Mouse (Mus musculus): ENCODE measurements around the gene Ahsa1. TPM values are rescaled to one million over a fixed set of nuclear protein-coding genes. Genes with fewer than 3 reads are reported as not detected.
"Not testable (repeated sequence)": the region's sequence is repeated elsewhere in the genome, so short reads cannot be mapped to it uniquely, and the experiment has no call there.

Gene Ahsa1
- polyA plus RNA-seq, 1 experiment from 2014 or later, result 207 TPM

DNA sequence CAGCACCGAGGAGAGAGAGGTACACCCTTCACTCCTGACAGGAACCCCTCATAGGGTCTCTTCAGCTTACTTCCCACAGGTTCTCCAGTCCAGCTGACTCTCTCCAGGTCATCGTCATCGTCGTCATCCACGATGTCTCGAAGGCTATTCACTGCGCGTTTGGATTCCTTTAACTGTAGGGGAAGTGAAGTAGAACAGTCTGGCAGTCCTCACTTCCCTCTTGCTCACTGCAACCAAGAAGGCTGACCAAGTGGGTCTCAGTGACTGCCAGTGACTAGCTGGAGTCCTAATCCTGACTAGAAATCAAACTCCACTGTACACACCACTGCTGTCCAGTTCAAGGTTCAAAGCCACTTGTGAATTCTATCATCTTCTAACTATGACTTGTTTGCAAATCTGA lies 5.7 kb upstream of the Ahsa1 start:
- Histone ChIP-seq H3K9ac (replicated peaks) (no peak overlapping the region), H3K27me3 (no peaks in the 10 kb centered on the region), H3K4me2 (replicated peaks) (no peak overlapping the region), H3K9me3 (no peaks in the 10 kb centered on the region), H3K36me3 (peaks cover 74% of the 10 kb centered on the region), H3K27ac (no peak overlapping the region), H3K4me3 (replicated peaks) (no peak overlapping the region), H3K4me1 (replicated peaks) (peaks cover 12% of the 10 kb centered on the region)
- ATAC-seq, result no peak
- WGBS, result 97% methylated on average over 8 of the region's 8 CpGs

- Histone ChIP-seq H3K27ac (peak overlapping the region; percentile 86), H3K36me3 (peaks cover 51% of the 10 kb centered on the region), H3K27me3 (no peaks in the 10 kb centered on the region), H3K9ac (replicated peaks) (peak overlapping the region; percentile 88), H3K4me2 (replicated peaks) (peak overlapping the region; percentile 77), H3K4me1 (replicated peaks) (peaks cover 27% of the 10 kb centered on the region), H3K9me3 (no peaks in the 10 kb centered on the region), H3K4me3 (replicated peaks) (peak overlapping the region; percentile 82)
- 24% methylated on average over 11 of the region's 11 CpGs for WGBS
- no peak for ATAC-seq
Observed at GRCm38 (mm10) chr12:87265444-87265843, 835 bp upstream of the Ahsa1 start.

GRCm38 (mm10) chr12:87266827-87267603 lies 736 bp downstream of the Ahsa1 start:
- peak overlapping the region; percentile 94 for H3K4me2 ChIP-seq (replicated peaks)
- peak overlapping the region; percentile 86 for H3K27ac ChIP-seq
- H3K9me3 ChIP-seq, result no peaks in the 10 kb centered on the region
- under 1% methylated on average over 31 of the region's 31 CpGs for WGBS
- peak overlapping the region; percentile 89 for H3K9ac ChIP-seq (replicated peaks)
- H3K4me1 ChIP-seq (replicated peaks), result peaks cover 27% of the 10 kb centered on the region
- H3K27me3 ChIP-seq, result no peaks in the 10 kb centered on the region
- H3K36me3 ChIP-seq, result peaks cover 51% of the 10 kb centered on the region
- ATAC-seq, result peak; percentile 78; the same call in 1 of the 2 replicates
- peak overlapping the region; percentile 82 for H3K4me3 ChIP-seq (replicated peaks)

GRCm38 (mm10) chr12:87267682-87268081 lies 1.4 kb downstream of the Ahsa1 start:
- peak overlapping the region; percentile 94 for H3K4me2 ChIP-seq (replicated peaks)
- no peak for ATAC-seq
- peak overlapping the region; percentile 89 for H3K9ac ChIP-seq (replicated peaks)
- peaks cover 27% of the 10 kb centered on the region for H3K4me1 ChIP-seq (replicated peaks)
- peaks cover 53% of the 10 kb centered on the region for H3K36me3 ChIP-seq
- no peak overlapping the region for H3K27ac ChIP-seq
- peak overlapping the region; percentile 82 for H3K4me3 ChIP-seq (replicated peaks)
- H3K27me3 ChIP-seq, result no peaks in the 10 kb centered on the region
- WGBS, result 23% methylated on average over 4 of the region's 4 CpGs
- no peaks in the 10 kb centered on the region for H3K9me3 ChIP-seq

DNA sequence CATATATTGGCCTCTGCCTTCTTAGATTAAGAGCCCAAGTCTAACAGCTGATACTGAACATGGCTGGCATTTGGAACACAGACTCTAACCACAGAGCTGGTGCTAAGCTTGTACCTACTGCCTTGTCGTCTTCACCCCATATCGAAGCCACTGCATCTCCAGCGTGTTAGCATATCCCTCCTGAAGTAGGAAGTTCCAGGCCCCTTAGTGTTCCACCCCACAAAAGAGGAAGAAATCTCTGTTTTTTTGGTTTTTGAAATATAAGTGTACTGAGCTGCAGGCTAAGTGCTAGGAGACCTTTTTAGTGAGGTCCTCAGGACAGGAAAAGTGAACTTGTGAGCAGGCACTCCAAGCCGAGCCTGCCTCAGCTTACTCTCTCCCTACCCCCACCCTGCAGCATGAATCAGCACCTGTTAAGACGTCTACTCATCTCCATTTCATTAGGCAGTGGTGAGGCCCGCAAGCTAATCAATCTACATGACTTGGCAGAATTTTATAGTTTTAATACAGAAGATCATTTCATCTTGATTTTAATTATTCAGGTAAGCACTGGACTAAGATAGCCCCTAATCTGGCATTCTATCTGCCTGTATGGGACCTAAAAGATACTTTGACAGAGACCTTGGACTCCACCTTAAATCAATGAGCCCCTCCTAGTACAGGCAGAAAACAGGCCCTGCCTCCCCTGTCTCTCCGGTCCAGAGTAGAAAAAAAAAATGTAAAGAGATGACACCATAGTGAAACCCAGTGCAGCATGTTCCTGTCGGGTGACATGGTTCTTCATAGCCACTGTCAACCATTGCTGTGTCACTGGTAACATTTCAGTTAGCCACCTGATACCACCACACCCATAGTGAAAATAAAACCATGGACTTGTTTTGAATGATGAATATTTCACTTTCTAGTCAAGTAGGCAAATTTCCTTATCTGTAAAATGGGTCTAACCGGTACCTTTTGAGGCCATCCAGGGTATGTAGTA lies 8.9 kb downstream of the Ahsa1 start:
- no peaks in the 10 kb centered on the region for H3K4me1 ChIP-seq (replicated peaks)
- WGBS, result 93% methylated on average over 9 of the region's 9 CpGs
- H3K27ac ChIP-seq, result no peak overlapping the region
- H3K4me3 ChIP-seq (replicated peaks), result no peak overlapping the region
- no peak overlapping the region for H3K9ac ChIP-seq (replicated peaks)
- no peaks in the 10 kb centered on the region for H3K9me3 ChIP-seq
- no peak overlapping the region for H3K4me2 ChIP-seq (replicated peaks)
- H3K27me3 ChIP-seq, result no peaks in the 10 kb centered on the region
- ATAC-seq, result no peak
- peaks cover 65% of the 10 kb centered on the region for H3K36me3 ChIP-seq

DNA sequence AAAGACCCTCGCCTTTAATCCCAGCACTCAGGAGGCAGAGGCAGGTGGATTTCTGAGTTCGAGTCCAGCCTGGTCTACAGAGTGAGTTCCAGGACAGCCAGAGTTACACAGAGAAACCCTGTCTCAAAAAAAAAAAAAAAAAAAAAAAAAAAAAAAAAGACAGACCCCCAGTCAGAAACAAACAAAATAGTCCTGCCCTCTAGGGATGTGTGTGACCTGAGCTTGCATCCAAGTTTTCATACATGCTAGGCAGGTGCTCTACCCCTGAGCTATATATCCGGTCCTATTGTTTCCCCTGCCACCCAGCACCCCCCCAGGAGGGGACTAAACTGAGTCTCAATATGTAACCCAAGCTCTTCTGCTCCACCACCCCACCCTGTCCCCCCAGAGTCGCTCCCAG lies 11.0 kb downstream of the Ahsa1 start:
- not testable (repeated sequence) for H3K9ac ChIP-seq (replicated peaks); ATAC-seq; H3K4me1 ChIP-seq (replicated peaks); H3K4me2 ChIP-seq (replicated peaks); H3K27me3 ChIP-seq; H3K4me3 ChIP-seq (replicated peaks); H3K9me3 ChIP-seq; H3K27ac ChIP-seq
- peaks cover 44% of the 10 kb centered on the region for H3K36me3 ChIP-seq
- WGBS, result 88% methylated on average over 4 of the region's 4 CpGs

GRCm38 (mm10) chr12:87278118-87278730 lies 11.9 kb downstream of the Ahsa1 start:
- Histone ChIP-seq H3K9me3 (no peaks in the 10 kb centered on the region), H3K4me1 (replicated peaks) (no peaks in the 10 kb centered on the region), H3K9ac (replicated peaks) (no peak overlapping the region), H3K4me3 (replicated peaks) (no peak overlapping the region), H3K27ac (no peak overlapping the region), H3K4me2 (replicated peaks) (no peak overlapping the region), H3K36me3 (peaks cover 34% of the 10 kb centered on the region), H3K27me3 (no peaks in the 10 kb centered on the region)
- no peak for ATAC-seq
- 21% methylated on average over 6 of the region's 6 CpGs for WGBS

DNA sequence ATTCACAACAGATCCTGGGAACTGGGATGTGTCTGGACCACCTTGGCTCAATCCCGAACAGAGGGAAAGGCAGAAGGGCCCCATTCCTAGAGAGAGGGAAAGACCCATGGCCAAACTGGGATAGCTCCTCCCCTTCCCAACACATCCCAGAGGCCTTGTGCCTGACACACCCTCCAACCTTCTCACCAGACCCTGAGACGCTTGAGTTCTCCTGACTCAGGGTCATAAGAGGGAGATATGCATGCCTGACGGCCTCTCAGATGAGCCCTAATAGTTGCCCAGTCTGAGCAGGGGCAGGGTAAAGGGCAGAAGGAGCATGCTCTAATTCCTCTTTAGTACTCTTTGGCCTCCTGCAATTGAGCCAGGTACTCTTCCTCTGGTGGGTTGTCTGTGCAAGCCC lies 13.1 kb downstream of the Ahsa1 start:
- H3K36me3 ChIP-seq, result peaks cover 23% of the 10 kb centered on the region
- 59% methylated on average over 3 of the region's 3 CpGs for WGBS
- no peak overlapping the region for H3K27ac ChIP-seq
- H3K9ac ChIP-seq (replicated peaks), result no peak overlapping the region
- peak; percentile 28; the same call in 1 of the 2 replicates for ATAC-seq
- no peak overlapping the region for H3K4me3 ChIP-seq (replicated peaks)
- no peaks in the 10 kb centered on the region for H3K9me3 ChIP-seq
- H3K4me1 ChIP-seq (replicated peaks), result no peaks in the 10 kb centered on the region
- H3K27me3 ChIP-seq, result no peaks in the 10 kb centered on the region
- H3K4me2 ChIP-seq (replicated peaks), result no peak overlapping the region

GRCm38 (mm10) chr12:87279879-87280278 lies 13.6 kb downstream of the Ahsa1 start:
- WGBS, result 43% methylated on average over 14 of the region's 14 CpGs
- no peak for ATAC-seq

GRCm38 (mm10) chr12:87281766-87282165 lies 15.5 kb downstream of the Ahsa1 start:
- no peak overlapping the region for H3K4me2 ChIP-seq (replicated peaks)
- H3K27ac ChIP-seq, result no peak overlapping the region
- H3K27me3 ChIP-seq, result no peaks in the 10 kb centered on the region
- no peaks in the 10 kb centered on the region for H3K4me1 ChIP-seq (replicated peaks)
- H3K4me3 ChIP-seq (replicated peaks), result no peak overlapping the region
- H3K36me3 ChIP-seq, result no peaks in the 10 kb centered on the region
- no peaks in the 10 kb centered on the region for H3K9me3 ChIP-seq
- WGBS, result 96% methylated on average over 1 of the region's 1 CpGs
- no peak overlapping the region for H3K9ac ChIP-seq (replicated peaks)
- ATAC-seq, result no peak

More at GRCm38 (mm10) chr12:87279879-87280278, 13.6 kb downstream of the Ahsa1 start:
- Histone ChIP-seq H3K9me3 (no peaks in the 10 kb centered on the region), H3K9ac (replicated peaks) (no peak overlapping the region), H3K36me3 (peaks cover 18% of the 10 kb centered on the region), H3K27ac (no peak overlapping the region), H3K4me1 (replicated peaks) (no peaks in the 10 kb centered on the region), H3K4me2 (replicated peaks) (no peak overlapping the region), H3K27me3 (no peaks in the 10 kb centered on the region), H3K4me3 (replicated peaks) (no peak overlapping the region)

DNA sequence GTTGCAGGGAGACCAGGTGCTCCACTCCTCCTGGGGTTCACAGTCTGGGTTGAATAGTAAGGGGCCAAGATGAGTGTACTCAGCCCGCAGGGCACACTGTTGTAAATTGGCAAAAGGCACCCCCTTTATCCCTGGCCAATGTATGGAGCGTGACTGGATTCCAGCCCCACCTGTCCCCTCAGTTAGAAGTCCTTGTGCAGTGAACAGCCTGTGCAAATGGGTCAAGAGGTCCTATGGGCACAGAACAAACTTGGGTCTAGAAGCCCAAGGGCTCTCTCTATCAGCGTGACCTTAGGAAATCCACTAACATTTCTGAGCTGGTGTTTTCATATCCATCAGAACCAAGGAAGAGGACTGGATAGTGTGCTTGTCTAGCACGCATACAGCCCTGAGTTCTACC lies 16.5 kb downstream of the Ahsa1 start:
- no peak for ATAC-seq
- Histone ChIP-seq H3K36me3 (no peaks in the 10 kb centered on the region), H3K9ac (replicated peaks) (no peak overlapping the region), H3K27ac (no peak overlapping the region), H3K4me1 (replicated peaks) (no peaks in the 10 kb centered on the region), H3K4me2 (replicated peaks) (no peak overlapping the region), H3K9me3 (no peaks in the 10 kb centered on the region), H3K27me3 (no peaks in the 10 kb centered on the region), H3K4me3 (replicated peaks) (no peak overlapping the region)
- WGBS, result 97% methylated on average over 4 of the region's 4 CpGs

- ATAC-seq, result no peak
- Histone ChIP-seq H3K27ac (no peak overlapping the region), H3K9ac (replicated peaks) (no peak overlapping the region), H3K4me3 (replicated peaks) (no peak overlapping the region), H3K4me2 (replicated peaks) (no peak overlapping the region), H3K4me1 (replicated peaks) (no peaks in the 10 kb centered on the region), H3K27me3 (no peaks in the 10 kb centered on the region), H3K36me3 (no peaks in the 10 kb centered on the region), H3K9me3 (no peaks in the 10 kb centered on the region)
- WGBS, result 58% methylated on average over 7 of the region's 7 CpGs
Observed at GRCm38 (mm10) chr12:87283706-87284105, 17.4 kb downstream of the Ahsa1 start.
